Mouse (Mus musculus) forebrain, postnatal 0 days (tissue): ENCODE measurements at regions not wholly inside any gene's neighbourhood (a gene's known extent, or its start where the extent isn't known, plus 50 kb on each side); places are given as distances from the start of the nearest gene placed in this dataset.

ENCODE experiments used
- ATAC-seq: fragments of 200-750 bp; cut with Nextera tagmentation; 2 replicates; pipeline ENCODE4 v1.8.0; 2017; ENCODE audit warnings: mild to moderate bottlenecking, moderate library complexity
- DNase-seq: peaks from one replicate; pipeline ENCODE4 v3.0.0-alpha.2; 2015
- H3K27ac ChIP-seq: fragments of 300-500 bp; sonication (generic); 2 replicates; pipeline ENCODE4 v1.5.1; 2014; ENCODE audit warnings: low read depth, mild to moderate bottlenecking, antibody characterized with exemption, low read length, moderate library complexity, mixed read lengths
- H3K27me3 ChIP-seq: fragments of 300-500 bp; sonication (generic); 2 replicates; pipeline ENCODE4 v1.6.1; 2014; ENCODE audit warnings: mild to moderate bottlenecking, low read length, mixed read lengths; ENCODE audit not compliant: insufficient read depth
- H3K36me3 ChIP-seq: fragments of 300-500 bp; sonication (generic); 2 replicates; pipeline ENCODE4 v1.6.1; 2014; ENCODE audit warnings: mild to moderate bottlenecking, moderate library complexity; ENCODE audit not compliant: insufficient read depth
- H3K4me1 ChIP-seq: fragments of 300-500 bp; sonication (generic); 2 replicates; pipeline ENCODE4 v1.6.1; 2014; ENCODE audit warnings: antibody characterized with exemption; ENCODE audit not compliant: insufficient read depth
- H3K4me2 ChIP-seq: fragments of 300-500 bp; sonication (generic); 2 replicates; pipeline ENCODE4 v1.6.1; 2014; ENCODE audit warnings: low read depth, mild to moderate bottlenecking, moderate library complexity
- H3K4me3 ChIP-seq: fragments of 300-500 bp; sonication (generic); 2 replicates; pipeline ENCODE4 v1.5.1; 2014; ENCODE audit warnings: low read depth, low read length, mixed read lengths
- H3K9ac ChIP-seq: fragments of 300-500 bp; sonication (generic); 2 replicates; pipeline ENCODE4 v1.6.1; 2014; ENCODE audit warnings: mild to moderate bottlenecking
- H3K9me3 ChIP-seq: fragments of 300-500 bp; sonication (generic); 2 replicates; pipeline ENCODE4 v1.6.1; 2016; ENCODE audit warnings: low read length
- CTCF ChIP-seq: sonication (generic); IDR thresholded peaks from 2 replicates; pipeline ENCODE4 v1.5.1; 2016; ENCODE audit warnings: antibody characterized with exemption, control low read depth, low read depth
- WGBS: fragments of 180-500 bp; shearing (Covaris S2); extraction: QIAGEN DNeasy Blood & Tissue Kit; methylation state at CpG from one replicate; pipeline ENCODE4 v1.1.7; 2014; 5-methylcytosine and 5-hydroxymethylcytosine counted together

- no peak for ATAC-seq
- H3K4me3 ChIP-seq = no peak overlapping the region
- H3K27ac ChIP-seq = no peak overlapping the region
- DNase-seq = no peak
- WGBS = 75% methylated on average over 1 of the region's 1 CpGs
- no peak overlapping the region for H3K4me2 ChIP-seq
- no peak overlapping the region for H3K9ac ChIP-seq
- no peak for TF ChIP-seq CTCF
- H3K36me3 ChIP-seq = no peaks in the 10 kb centered on the region
- H3K27me3 ChIP-seq = no peaks in the 10 kb centered on the region
- no peaks in the 10 kb centered on the region for H3K9me3 ChIP-seq
- H3K4me1 ChIP-seq = no peaks in the 10 kb centered on the region
Measured at GRCm38 (mm10) chr11:45088286-45088685, 471.2 kb downstream of the Ebf1 start.

GRCm38 (mm10) chr11:45089561-45089960 lies 472.4 kb downstream of the Ebf1 start:
- WGBS = 85% methylated on average over 3 of the region's 3 CpGs
- Histone ChIP-seq H3K4me1 (no peaks in the 10 kb centered on the region), H3K4me2 (no peak overlapping the region), H3K27ac (no peak overlapping the region), H3K9me3 (no peaks in the 10 kb centered on the region), H3K9ac (no peak overlapping the region), H3K36me3 (no peaks in the 10 kb centered on the region), H3K27me3 (no peaks in the 10 kb centered on the region), H3K4me3 (no peak overlapping the region)
- no peak for TF ChIP-seq CTCF
- no peak for DNase-seq
- ATAC-seq = no peak

GRCm38 (mm10) chr11:45103498-45104336 lies 486.6 kb downstream of the Ebf1 start:
- Histone ChIP-seq H3K27ac (no peak overlapping the region), H3K27me3 (no peaks in the 10 kb centered on the region), H3K4me3 (no peak overlapping the region), H3K9me3 (no peaks in the 10 kb centered on the region), H3K9ac (no peak overlapping the region), H3K4me1 (no peaks in the 10 kb centered on the region; the same call in 1 of the 2 replicates), H3K4me2 (peak overlapping the region; percentile 19; the same call in 1 of the 2 replicates), H3K36me3 (no peaks in the 10 kb centered on the region)
- 17% methylated on average over 12 of the region's 12 CpGs for WGBS
- ATAC-seq (peak; percentile 84), DNase-seq (peak; percentile 52)
- no peak for TF ChIP-seq CTCF

GRCm38 (mm10) chr11:45116702-45117101 lies 499.6 kb downstream of the Ebf1 start:
- no peaks in the 10 kb centered on the region for H3K27me3 ChIP-seq
- DNase-seq (no peak), ATAC-seq (no peak)
- TF ChIP-seq CTCF = no peak
- no peak overlapping the region for H3K9ac ChIP-seq
- H3K4me3 ChIP-seq = no peak overlapping the region
- H3K36me3 ChIP-seq = no peaks in the 10 kb centered on the region
- 52% methylated on average over 1 of the region's 1 CpGs for WGBS
- H3K4me1 ChIP-seq = no peaks in the 10 kb centered on the region
- H3K27ac ChIP-seq = no peak overlapping the region
- H3K9me3 ChIP-seq = no peaks in the 10 kb centered on the region
- no peak overlapping the region for H3K4me2 ChIP-seq

GRCm38 (mm10) chr11:45123276-45123675 lies 506.2 kb downstream of the Ebf1 start:
- Histone ChIP-seq H3K27ac (no peak overlapping the region), H3K4me3 (no peak overlapping the region), H3K9ac (no peak overlapping the region), H3K27me3 (no peaks in the 10 kb centered on the region), H3K36me3 (no peaks in the 10 kb centered on the region), H3K4me1 (no peaks in the 10 kb centered on the region), H3K9me3 (no peaks in the 10 kb centered on the region), H3K4me2 (no peak overlapping the region)
- ATAC-seq = no peak; the same call in 1 of the 2 replicates
- no peak for TF ChIP-seq CTCF
- no peak for DNase-seq
- 53% methylated on average over 2 of the region's 2 CpGs for WGBS

GRCm38 (mm10) chr11:45136781-45137180 lies 519.7 kb downstream of the Ebf1 start:
- Histone ChIP-seq H3K36me3 (no peaks in the 10 kb centered on the region), H3K4me3 (no peak overlapping the region), H3K27me3 (no peaks in the 10 kb centered on the region), H3K9me3 (no peaks in the 10 kb centered on the region), H3K4me2 (no peak overlapping the region), H3K27ac (no peak overlapping the region), H3K9ac (no peak overlapping the region), H3K4me1 (no peaks in the 10 kb centered on the region)
- DNase-seq (no peak), ATAC-seq (no peak)
- 56% methylated on average over 2 of the region's 2 CpGs for WGBS
- no peak for TF ChIP-seq CTCF

GRCm38 (mm10) chr11:45138351-45138975 lies 521.3 kb downstream of the Ebf1 start:
- no peak overlapping the region for H3K4me2 ChIP-seq
- H3K27me3 ChIP-seq = no peaks in the 10 kb centered on the region
- H3K9me3 ChIP-seq = no peaks in the 10 kb centered on the region
- 81% methylated on average over 4 of the region's 4 CpGs for WGBS
- no peak for DNase-seq
- no peak for TF ChIP-seq CTCF
- ATAC-seq = no peak
- no peak overlapping the region for H3K4me3 ChIP-seq
- H3K4me1 ChIP-seq = no peaks in the 10 kb centered on the region
- H3K36me3 ChIP-seq = no peaks in the 10 kb centered on the region
- H3K9ac ChIP-seq = no peak overlapping the region
- no peak overlapping the region for H3K27ac ChIP-seq
